Mouse (Mus musculus) left cerebral cortex, postnatal 25 days (tissue): ENCODE measurements around the gene Rai14. TPM values are rescaled to one million over a fixed set of nuclear protein-coding genes. Genes with fewer than 3 reads are reported as not detected.

Source experiments
- DNase-seq, 2 experiments: peaks; one replicate each; pipeline ENCODE4 v3.0.0; 2022; ENCODE audit warnings: low spot score in 2 of 2, mixed read lengths in 1 of 2
- intact Hi-C: fragments of 180-260 bp; cut with DNase I; formaldehyde crosslinking; loops from one replicate; pipeline ENCODE4 v1.15.1; 2025
- total RNA-seq, 2 experiments: library from RNA; stranded (reverse); gene quantifications; 2 replicates each; pipeline ENCODE4 v1.2.3; 2021

The Rai14 gene
- total RNA-seq, 2 experiments from 2014 or later = 7.5 to 8.9 TPM

DNA sequence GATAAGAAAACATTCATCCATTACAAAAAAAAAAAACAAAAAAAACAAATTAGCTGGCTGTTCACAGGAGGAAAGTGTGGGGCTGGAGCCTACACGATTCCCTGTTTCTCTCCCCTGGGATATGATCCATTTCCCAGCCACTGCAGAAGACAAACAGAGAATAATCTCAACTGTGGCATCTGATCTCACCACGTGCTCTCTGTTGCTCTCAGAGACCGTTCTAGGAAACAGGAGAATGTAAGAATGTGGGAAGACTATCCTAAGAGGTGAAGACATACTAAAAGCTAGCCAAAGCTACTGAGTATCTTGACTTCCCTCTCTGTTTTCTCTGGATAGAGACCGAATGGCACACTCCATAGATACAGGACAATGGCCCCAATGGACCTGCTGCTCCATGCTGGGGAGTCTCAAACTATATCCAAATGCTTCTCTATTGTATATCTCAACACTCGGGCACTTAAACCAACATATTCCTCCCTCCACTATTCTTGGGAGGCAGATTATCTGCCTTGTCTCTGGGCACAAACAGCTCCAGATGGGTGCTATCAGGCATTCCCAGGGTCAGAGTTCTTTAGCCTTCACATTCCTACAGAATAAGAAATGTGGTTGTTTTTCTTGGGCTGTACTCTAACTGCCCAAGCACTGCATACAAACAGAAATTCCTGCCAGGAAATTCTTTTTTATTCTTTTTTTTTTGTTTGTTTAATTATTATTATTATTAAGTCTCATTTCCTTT, 50.5 kb downstream of the Rai14 start:
- intact Hi-C loops = no loop called here
- DNase-seq = no peak

DNA sequence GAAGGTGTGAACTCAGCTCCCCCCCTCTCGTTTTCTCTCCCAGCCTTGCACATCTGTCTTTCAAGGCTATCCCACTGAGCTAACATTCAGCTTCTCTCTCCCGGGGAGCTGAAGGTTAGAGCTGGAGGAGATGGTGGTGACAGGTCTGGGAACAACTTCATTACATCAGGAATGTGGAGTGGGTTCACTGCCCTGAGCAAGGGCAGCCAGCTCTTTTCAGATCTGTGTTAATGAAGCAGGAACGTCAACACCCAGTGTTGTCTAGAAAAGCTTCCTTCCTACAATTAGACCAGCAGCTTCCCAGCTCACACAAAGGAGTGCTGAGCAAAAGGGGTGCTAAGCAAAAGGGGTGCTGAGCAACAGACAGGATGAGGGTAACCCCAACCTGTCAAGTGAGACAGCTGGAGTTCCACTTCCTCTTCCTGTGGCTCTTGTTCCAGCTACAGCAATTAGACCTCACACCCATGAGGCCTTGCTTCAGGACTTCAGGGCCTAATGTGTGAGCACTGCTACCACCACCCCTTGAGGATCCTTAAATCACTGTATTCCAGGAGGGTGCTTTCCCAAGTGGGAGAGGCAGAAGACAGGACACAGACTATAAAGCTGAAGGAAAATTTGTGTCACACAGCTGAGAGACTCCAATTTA, 52.3 kb downstream of the Rai14 start:
- no peak for DNase-seq
- intact Hi-C loops = no loop called here

GRCm38 (mm10) chr15:10658803-10659202, 55.6 kb downstream of the Rai14 start:
- intact Hi-C loops = no loop called here
- DNase-seq = no peak

DNA sequence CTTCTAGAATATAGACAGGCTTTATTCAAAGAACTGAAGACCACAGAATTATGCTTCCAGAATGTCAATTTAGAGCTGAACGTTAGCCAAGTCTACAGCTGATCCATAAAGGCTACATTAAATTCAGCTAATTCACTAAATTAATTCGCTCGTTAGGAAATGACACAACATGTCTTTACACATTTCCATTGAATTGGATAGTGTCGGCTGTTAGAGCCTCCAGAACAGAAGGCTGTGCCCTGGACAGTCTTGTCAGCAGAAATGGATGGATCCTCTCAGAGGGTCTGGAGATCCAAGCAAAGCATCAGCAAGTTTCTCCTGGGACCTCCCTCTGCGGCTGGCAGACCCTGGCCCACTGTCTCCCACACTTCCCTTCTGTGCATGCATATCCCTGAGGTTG, 58.3 kb downstream of the Rai14 start:
- no peak for DNase-seq
- intact Hi-C loops = no loop called here

DNA sequence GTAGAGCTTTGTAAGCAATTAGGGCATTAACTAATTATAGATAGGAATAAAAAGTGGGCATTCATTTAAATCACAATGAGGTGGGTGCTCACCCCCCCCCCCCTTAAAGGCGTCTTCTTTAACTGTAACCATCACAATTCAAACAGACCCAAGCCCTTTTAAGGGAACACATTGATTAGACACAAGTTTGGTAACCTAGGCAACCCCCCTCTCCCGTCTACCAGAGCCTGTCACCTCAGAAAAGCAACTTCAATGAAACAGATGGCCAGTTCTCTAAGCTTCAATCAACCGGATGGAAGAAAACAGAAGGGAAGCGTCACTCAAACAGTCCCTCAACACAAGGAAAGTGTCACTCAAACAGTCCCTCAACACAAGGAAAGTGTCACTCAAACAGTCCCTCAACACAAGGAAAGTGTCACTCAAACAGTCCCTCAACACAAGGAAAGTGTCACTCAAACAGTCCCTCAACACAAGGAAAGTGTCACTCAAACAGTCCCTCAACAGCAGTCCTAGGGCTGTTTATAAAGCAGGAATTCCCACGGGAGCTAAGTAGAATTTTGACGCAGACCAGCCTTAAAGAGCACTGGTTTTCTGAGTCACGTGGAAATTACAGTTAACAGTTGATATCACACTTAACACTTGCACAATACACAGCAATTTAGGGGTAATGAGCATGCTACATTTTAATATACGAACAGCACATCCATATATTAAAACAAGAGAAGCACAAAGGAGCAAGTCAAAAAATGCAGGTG, 59.1 kb downstream of the Rai14 start:
- peak in 1 of 2 experiments; percentile 9 for DNase-seq
- intact Hi-C loops = no loop called here

- intact Hi-C loops = no loop called here
- DNase-seq = no peak
These were observed 59.7 kb downstream of the Rai14 start for GRCm38 (mm10) chr15:10654696-10655095.

DNA sequence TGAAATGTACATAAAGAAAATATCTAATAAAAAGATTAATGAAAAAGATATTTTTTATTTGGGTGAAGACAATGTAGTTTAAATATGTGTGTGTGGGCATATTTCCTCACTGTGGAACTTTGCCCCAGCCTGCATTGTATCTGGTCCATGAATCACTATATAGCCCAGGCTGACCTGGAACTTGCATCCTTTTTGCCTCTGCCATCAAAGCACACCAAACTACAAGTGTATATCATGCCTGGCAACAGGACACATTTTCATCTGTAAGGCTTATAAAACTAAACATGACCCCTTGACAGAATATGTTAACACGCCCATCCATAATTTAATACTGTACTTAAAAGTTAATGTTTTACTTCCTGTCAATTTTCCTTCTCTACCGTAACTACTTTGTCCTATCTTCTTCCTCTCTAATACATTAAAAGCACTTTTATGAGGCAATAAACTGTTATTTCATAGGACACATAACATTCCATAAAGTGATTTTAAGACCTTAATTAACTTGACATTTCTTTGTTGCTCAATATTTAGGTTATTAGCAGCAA, 61.4 kb downstream of the Rai14 start:
- DNase-seq = no peak
- intact Hi-C loops = no loop called here

GRCm38 (mm10) chr15:10648372-10649109, 65.9 kb downstream of the Rai14 start:
- no peak for DNase-seq
- intact Hi-C loops = no loop called here

- DNase-seq = no peak
- intact Hi-C loops = no loop called here
These were observed 68.1 kb downstream of the Rai14 start for GRCm38 (mm10) chr15:10646297-10646696.

DNA sequence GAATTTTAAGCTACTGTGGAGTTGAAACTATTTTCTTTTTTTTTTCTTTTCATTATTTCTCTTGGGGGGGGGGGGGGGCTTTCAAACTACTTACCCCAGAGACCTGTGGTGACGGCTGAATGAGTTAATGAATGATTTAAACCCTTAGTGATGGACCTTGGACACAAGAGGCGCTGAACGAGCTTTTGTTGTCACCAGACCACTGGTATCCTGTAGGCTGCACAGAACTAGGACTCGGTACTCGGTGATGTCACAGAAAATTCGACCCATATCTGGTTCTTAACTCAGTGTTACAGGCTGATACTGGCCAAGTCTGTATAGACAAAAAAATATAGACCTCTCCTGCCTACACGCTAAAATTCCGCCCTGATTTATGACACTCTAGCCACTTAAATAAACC, 69.3 kb downstream of the Rai14 start:
- DNase-seq = no peak
- intact Hi-C loops = no loop called here

DNA sequence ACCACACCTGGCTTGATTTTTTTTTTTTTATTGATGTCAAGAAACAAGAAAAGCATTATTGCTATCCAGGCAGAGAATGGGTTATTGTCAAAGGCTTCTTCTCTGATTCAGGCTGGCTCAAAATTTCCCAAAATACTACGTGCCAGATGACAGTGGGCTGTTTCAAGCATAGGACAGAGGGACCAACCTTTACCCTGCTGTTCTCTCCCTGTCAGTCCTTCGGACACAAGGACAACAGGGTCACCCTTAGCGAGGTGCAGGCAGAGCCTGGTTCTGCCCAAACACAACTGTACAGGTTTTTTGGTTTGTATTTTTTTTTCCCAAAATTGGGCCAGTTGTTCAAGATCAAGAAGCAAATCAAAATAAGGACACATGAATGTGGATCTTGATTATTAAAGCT, 70.6 kb downstream of the Rai14 start:
- DNase-seq = no peak
- intact Hi-C loops = no loop called here

GRCm38 (mm10) chr15:10643224-10643623, 71.2 kb downstream of the Rai14 start:
- intact Hi-C loops = no loop called here
- no peak for DNase-seq

GRCm38 (mm10) chr15:10642419-10642818, 72.0 kb downstream of the Rai14 start:
- intact Hi-C loops = no loop called here
- DNase-seq = no peak

GRCm38 (mm10) chr15:10640721-10641120, 73.7 kb downstream of the Rai14 start:
- intact Hi-C loops = no loop called here
- DNase-seq = no peak

- DNase-seq = no peak
- intact Hi-C loops = no loop called here
These were observed 77.1 kb downstream of the Rai14 start for GRCm38 (mm10) chr15:10637251-10637793.

- intact Hi-C loops = no loop called here
- DNase-seq = no peak
These were observed 77.6 kb downstream of the Rai14 start for GRCm38 (mm10) chr15:10636844-10637243.

DNA sequence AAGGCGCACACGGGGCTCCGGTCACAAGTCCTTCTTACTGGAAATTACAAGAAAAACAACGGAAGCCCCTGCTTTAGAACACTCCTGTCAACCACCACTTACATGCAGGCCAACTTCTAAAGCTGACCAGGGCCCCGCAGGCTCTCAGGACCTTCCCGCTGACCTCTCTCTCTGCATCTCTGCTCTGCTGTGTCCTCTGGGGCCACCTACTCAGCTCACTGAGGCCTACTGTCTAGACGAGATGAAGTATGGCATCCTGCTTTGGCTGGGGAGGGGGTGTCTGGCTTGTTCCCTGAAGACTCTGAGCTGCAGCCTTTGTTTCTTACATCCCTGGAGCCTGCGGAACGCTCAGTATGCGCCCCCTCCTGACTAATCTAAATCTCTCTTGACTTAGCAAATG, 79.3 kb downstream of the Rai14 start:
- intact Hi-C loops = no loop called here
- DNase-seq = no peak

GRCm38 (mm10) chr15:10634176-10634575, 80.2 kb downstream of the Rai14 start:
- intact Hi-C loops = no loop called here
- no peak for DNase-seq

DNA sequence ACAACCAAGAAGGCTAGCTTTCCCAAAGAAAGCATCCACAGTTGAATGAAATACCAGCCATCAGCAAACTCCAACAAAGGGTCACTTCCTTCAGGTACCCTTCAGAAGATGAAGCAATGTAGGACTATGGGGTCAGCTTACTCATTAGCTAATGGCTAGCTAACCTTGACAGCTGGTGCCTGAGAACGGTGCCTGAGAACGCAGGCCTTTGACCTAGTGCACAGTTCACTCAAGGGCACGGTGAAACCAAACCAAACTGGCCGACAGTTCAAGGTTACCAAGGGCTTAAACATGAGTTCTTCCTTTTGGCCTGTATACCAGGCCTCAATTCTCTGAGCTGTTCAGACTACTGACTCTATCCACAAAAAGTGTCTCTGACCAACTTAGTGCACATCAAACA, 81.0 kb downstream of the Rai14 start:
- DNase-seq = no peak
- intact Hi-C loops = no loop called here

DNA sequence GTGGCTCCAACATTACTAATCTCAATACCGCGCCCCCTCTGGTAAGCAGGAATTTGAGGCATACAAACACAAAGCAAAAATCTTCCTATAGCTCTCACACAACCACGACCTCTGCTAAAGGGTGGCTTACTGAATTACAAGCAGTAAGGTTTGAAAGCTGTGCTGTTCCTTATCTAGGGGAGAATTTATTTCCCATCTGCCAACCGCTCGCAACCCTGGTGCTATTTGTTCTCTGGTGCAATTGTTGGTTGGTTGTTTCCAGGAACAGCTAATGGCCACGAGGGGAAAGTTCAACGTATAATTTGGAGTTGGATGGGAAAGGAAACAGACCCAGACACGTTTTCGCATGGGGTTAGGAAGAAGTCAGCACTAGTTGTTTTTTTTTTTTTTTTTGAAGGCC, 81.8 kb downstream of the Rai14 start:
- intact Hi-C loops = no loop called here
- no peak for DNase-seq
